Mouse (Mus musculus) Patski (cell line): ENCODE measurements around the gene Cldn18. TPM values are rescaled to one million over a fixed set of nuclear protein-coding genes. Genes with fewer than 3 reads are reported as not detected.

Experiments
- ATAC-seq: fragments of 100-300 bp; one replicate; pipeline ENCODE4 v1.8.0; 2021
- CTCF ChIA-PET: fragments of 350-600 bp; sonication (Branson Sonifier 250); formaldehyde crosslinking; loops from one replicate; lab custom pipeline; 2022; ENCODE audit warnings: inconsistent platforms; lab: Charles Lee
- POLR2A ChIA-PET: fragments of 350-600 bp; sonication (Branson Sonifier 250); formaldehyde crosslinking; loops from one replicate; lab custom pipeline; 2022; ENCODE audit warnings: antibody characterized with exemption, inconsistent platforms; lab: Charles Lee
- DNase-seq: peaks from one replicate; pipeline ENCODE4 v3.0.0-alpha.2; 2011; ENCODE audit warnings: low read depth, low spot score
- H3K27me3 ChIP-seq: fragments of 371-371 bp; one replicate; pipeline ENCODE4 v1.5.1; 2021
- CTCF ChIP-seq: fragments of 100-300 bp; IDR thresholded peaks from one replicate; pipeline ENCODE4 v1.5.1; 2021
- in situ Hi-C: fragments of 300-500 bp; cut with MboI; formaldehyde crosslinking; loops from 3 replicates; pipeline ENCODE4 v1.11.1; 2018; ENCODE audit warnings: low pct_unique_long_range_greater_than_20kb, mixed read lengths
- polyA plus RNA-seq: library from polyadenylated mRNA; unstranded; gene quantifications from one replicate; pipeline ENCODE4 v1.2.3, GENCODE M21; 2021

Cldn18 gene
- polyA plus RNA-seq = not detected

GRCm38 (mm10) chr9:99717134-99717533 lies at the start of gene Cldn18:
Gene Cldn18 (minus strand): TSS chr9:99717267.
- CTCF ChIA-PET = no interaction called here
- ATAC-seq = no peak

DNA sequence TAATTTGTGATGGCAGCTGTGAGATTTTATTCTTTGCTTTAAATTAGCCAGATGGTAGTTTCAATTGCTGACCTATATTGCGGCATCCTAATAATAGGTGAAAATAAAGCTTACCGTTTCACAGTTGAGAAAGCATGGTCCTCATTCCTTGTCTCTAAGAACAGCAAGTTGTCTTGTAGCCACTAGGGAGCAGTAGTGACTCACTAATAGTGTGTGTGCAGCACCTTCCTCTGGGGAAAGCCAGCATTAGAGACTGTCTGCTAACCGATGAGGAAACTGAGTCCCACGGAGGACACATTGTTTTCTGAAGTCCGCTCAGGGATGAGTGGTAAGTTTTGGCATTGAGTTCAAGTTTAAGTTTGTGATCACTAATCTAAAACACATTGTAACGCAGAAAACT lies 46.5 kb upstream of the Cldn18 start:
- ATAC-seq = no peak
- POLR2A ChIA-PET = no interaction called here
- in situ Hi-C loops = no loop called here

More at GRCm38 (mm10) chr9:99717134-99717533, at the start of gene Cldn18:
- peaks cover 5% of the 10 kb centered on the region for H3K27me3 ChIP-seq
- no peak for TF ChIP-seq CTCF
- in situ Hi-C loops = no loop called here
- DNase-seq = no peak
- POLR2A ChIA-PET = no interaction called here

GRCm38 (mm10) chr9:99750272-99750671 lies 33.2 kb upstream of the Cldn18 start:
- ChIA-PET POLR2A (no interaction called here), CTCF (no interaction called here)
- DNase-seq (no peak), ATAC-seq (no peak)
- in situ Hi-C loops = no loop called here
- no peak for TF ChIP-seq CTCF
- H3K27me3 ChIP-seq = peaks cover 19% of the 10 kb centered on the region

More for the DNA sequence above, 46.5 kb upstream of the Cldn18 start:
- TF ChIP-seq CTCF = peak; percentile 59
- peaks cover 3% of the 10 kb centered on the region for H3K27me3 ChIP-seq
- CTCF ChIA-PET = interaction anchor here (0.9 to 1.8 kb wide), 5 partner anchors 8 to 34 kb away, joined by 3 to 4 read pairs (median 3); no protein-coding TSS in a partner anchor
- DNase-seq = no peak

DNA sequence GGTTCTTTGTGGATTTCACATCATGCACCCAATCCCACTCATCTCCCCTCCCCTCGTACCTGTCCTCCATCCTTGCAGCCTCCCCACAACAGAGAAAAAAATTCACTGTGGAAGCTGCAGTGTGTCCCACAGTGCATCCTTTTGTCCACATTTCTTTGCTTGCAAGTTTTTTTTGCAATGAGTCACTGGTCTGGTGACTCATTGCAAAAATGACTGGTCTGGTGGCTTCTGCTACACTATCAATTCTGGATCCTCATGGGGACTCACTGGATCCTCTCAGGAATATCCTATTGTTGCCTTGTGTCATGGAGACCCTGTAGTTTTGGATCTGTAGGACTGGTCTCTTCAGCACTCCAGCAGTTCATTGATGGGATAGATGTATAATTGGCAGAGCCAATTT lies 31.2 kb upstream of the Cldn18 start:
- in situ Hi-C loops = no loop called here
- peaks cover 14% of the 10 kb centered on the region for H3K27me3 ChIP-seq
- no peak for DNase-seq
- no peak for TF ChIP-seq CTCF
- ChIA-PET POLR2A (no interaction called here), CTCF (interaction anchor here (1.5 to 2.7 kb wide), 2 partner anchors 15 to 18 kb away, joined by 3 to 6 read pairs; no protein-coding TSS in a partner anchor)
- peak; percentile 39 for ATAC-seq

- peaks cover 9% of the 10 kb centered on the region for H3K27me3 ChIP-seq
- DNase-seq = no peak
Observed at GRCm38 (mm10) chr9:99747731-99748130, 30.7 kb upstream of the Cldn18 start.

DNA sequence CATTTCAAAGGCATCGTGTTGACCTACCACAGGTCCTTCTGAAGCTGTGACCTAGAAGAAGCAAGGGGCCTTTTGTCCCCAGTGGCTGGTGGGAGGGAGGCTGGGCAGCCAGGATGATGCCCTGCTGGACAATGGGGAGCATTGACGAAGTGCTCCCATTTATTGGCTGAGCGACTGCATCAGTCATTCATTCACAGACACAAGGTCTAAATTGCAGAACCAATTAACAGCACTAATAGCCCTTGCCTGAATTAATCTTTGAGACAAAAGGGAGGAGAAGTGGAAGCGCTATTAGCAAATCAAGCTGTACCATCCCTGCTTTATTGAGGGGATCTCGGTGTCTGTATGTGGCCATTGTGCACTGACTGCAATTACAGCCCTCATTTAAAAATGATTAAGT lies 27.5 kb upstream of the Cldn18 start:
- POLR2A ChIA-PET = no interaction called here
- in situ Hi-C loops = no loop called here
- CTCF ChIA-PET = interaction anchor here (0.9 kb wide), 1 partner anchor 15 kb away, joined by 3 read pairs; no protein-coding TSS in a partner anchor
- peaks cover 7% of the 10 kb centered on the region for H3K27me3 ChIP-seq
- no peak for TF ChIP-seq CTCF
- DNase-seq = no peak
- ATAC-seq = no peak

More at GRCm38 (mm10) chr9:99747731-99748130, 30.7 kb upstream of the Cldn18 start:
- no peak for TF ChIP-seq CTCF
- POLR2A ChIA-PET = no interaction called here
- CTCF ChIA-PET = interaction anchor here (1.5 to 2.7 kb wide), 2 partner anchors 16 to 18 kb away, joined by 3 to 6 read pairs; no protein-coding TSS in a partner anchor
- ATAC-seq = no peak
- in situ Hi-C loops = no loop called here

GRCm38 (mm10) chr9:99729943-99730646 lies 13.0 kb upstream of the Cldn18 start:
- DNase-seq (peak; percentile 15), ATAC-seq (peak; percentile 99)
- peak; percentile 93 for TF ChIP-seq CTCF
- peaks cover 18% of the 10 kb centered on the region for H3K27me3 ChIP-seq
- in situ Hi-C loops = loop anchor here (5.0 kb wide), 1 partner anchor 657 kb away; no protein-coding TSS in a partner anchor
- CTCF ChIA-PET = interaction anchor here (0.8 to 2.2 kb wide), 9 partner anchors 10 to 666 kb away, joined by 3 to 9 read pairs (median 3); no protein-coding TSS in a partner anchor
- POLR2A ChIA-PET = no interaction called here

- in situ Hi-C loops = no loop called here
- ChIA-PET POLR2A (no interaction called here), CTCF (no interaction called here)
- peaks cover 14% of the 10 kb centered on the region for H3K27me3 ChIP-seq
- DNase-seq (no peak), ATAC-seq (no peak)
- no peak for TF ChIP-seq CTCF
Observed at GRCm38 (mm10) chr9:99727819-99728218, 10.8 kb upstream of the Cldn18 start.

DNA sequence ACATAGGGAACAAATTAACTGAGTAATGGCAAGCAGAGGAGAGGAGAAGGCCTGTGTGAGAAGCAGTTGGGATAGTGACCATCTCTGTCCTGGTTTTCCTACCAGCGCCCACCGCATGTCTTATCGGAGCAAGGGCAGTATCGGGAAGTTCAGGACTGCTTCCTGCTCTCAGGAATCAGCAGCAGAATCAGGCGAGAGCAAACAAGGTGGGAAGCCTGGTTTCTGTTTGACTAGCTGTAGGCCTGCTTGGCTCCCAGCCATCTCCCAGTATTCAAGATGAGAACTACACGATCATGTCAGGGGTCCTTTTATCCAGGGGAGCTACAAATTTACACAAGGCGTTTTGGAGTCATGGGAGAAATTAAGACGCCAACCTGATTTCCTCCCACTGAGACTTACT lies 8.2 kb upstream of the Cldn18 start:
- in situ Hi-C loops = no loop called here
- TF ChIP-seq CTCF = no peak
- POLR2A ChIA-PET = interaction anchor here (0.7 kb wide), 1 partner anchor 583 kb away, joined by 4 read pairs; no protein-coding TSS in a partner anchor
- peaks cover 14% of the 10 kb centered on the region for H3K27me3 ChIP-seq
- DNase-seq (no peak), ATAC-seq (no peak)
- CTCF ChIA-PET = no interaction called here

DNA sequence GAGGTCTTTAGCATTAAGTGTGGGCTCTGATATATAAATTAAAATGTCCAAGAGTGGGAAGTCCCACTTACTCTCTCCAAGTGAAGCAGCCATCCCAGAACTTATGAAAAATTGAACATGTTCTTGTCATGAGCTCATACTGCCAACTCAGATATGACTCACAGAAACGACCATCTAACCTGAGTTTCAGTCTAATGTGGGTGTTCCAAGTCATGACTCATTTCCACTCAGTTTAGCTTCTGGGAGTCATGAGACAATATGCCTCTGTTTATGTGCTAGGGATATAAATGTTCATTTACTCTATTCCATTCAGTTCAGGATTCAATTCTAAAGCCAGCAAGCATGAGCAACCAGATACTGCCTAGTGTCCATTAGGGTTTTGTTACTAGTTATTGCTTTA lies 2.9 kb upstream of the Cldn18 start:
- ATAC-seq (peak; percentile 51), DNase-seq (no peak)
- H3K27me3 ChIP-seq = no peaks in the 10 kb centered on the region
- POLR2A ChIA-PET = interaction anchor here (0.6 kb wide), 1 partner anchor 1614 kb away, joined by 3 read pairs; no protein-coding TSS in a partner anchor
- CTCF ChIA-PET = interaction anchor here (1.2 kb wide), 1 partner anchor 10 kb away, joined by 5 read pairs; no protein-coding TSS in a partner anchor
- TF ChIP-seq CTCF = no peak
- in situ Hi-C loops = no loop called here

DNA sequence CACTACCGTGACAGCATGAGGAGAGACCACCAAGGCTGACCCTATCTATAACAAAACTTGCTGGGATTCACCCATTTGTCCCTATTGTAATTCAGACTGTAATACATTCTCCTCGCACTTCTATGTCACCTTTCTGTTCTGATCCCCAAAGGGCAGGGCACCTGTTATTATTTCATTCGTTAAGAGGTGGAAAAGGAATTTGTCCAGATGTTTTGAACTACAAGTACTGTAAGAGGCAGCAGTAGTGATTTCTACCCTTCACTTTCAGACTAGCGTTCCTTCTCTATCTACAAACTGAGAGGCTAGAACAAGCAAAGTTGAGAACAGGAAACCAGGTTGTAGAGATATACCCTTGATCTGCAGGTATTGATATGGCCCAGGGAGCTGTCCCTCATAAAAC lies 6.8 kb downstream of the Cldn18 start:
- ChIA-PET POLR2A (no interaction called here), CTCF (no interaction called here)
- DNase-seq (no peak), ATAC-seq (no peak)
- H3K27me3 ChIP-seq = peaks cover 8% of the 10 kb centered on the region
- in situ Hi-C loops = no loop called here
- TF ChIP-seq CTCF = no peak
